ENCODE assay signal across 8 mouse cellular contexts in the genomic region with DNA sequence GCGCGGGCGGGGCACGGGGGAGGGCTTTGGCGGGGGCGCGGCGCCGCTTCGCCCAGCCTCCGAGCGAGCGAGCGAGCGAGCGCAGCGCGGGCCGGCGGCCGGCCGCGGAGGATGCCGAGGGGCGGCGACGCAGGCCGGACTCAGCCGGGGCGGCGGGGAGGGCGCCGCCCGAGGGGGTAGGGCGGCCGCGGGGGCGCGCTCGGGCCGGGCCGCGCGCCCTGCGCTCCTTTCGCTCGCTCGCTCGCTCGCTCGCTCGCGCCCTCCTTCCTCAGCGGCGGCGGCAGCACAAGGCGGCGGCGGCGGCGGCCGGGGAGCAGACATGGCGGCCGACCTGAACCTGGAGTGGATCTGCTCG. TPM values are rescaled to one million over a fixed set of nuclear protein-coding genes. Genes with fewer than 3 reads are reported as not detected.
A peak's percentile ranks its signal among the peaks of the same experiment; 100 is the strongest.
DNase-seq lines count a peak whose midpoint lies in the region; ATAC-seq and TF ChIP-seq lines count a peak whose summit lies in the region.

A gene (plus strand): TSS at position 209 of the 355 bp plus-strand sequence.

- no peak for TF ChIP-seq CTCF in cortical plate, adult 2 months (IDR thresholded peaks at IDR 0.05; ENCODE audit: extremely low read depth, insufficient read depth, low read length)
- TF ChIP-seq CTCF in kidney, adult 2 months (conservative IDR thresholded peaks at IDR 0.05; ENCODE audit: insufficient read depth, insufficient read length, low read depth, low read length) = no peak

- peaks cover 6% of the 10 kb centered on the region; the same call in 1 of the 2 replicates for H3K4me1 ChIP-seq in neural tube, embryonic 11.5 days (ENCODE audit: control insufficient read depth, insufficient read depth, low read length)
- H3K4me1 ChIP-seq in cortical plate, adult 2 months (ENCODE audit: control insufficient read depth, insufficient read depth, low read length) = peaks cover 1% of the 10 kb centered on the region; the same call in 1 of the 2 replicates
- H3K4me1 ChIP-seq in kidney, adult 2 months (ENCODE audit: control insufficient read depth, insufficient read depth, low read length) = no peaks in the 10 kb centered on the region
- H3K4me1 ChIP-seq in limb, embryonic 14.5 days (ENCODE audit: control insufficient read depth, insufficient read depth, low read length) = peaks cover 10% of the 10 kb centered on the region
- H3K4me1 ChIP-seq in midbrain, embryonic 15.5 days = peaks cover 38% of the 10 kb centered on the region

- no peaks in the 10 kb centered on the region for H3K36me3 ChIP-seq in neural tube, embryonic 11.5 days (ENCODE audit: control insufficient read depth, insufficient read depth, low read length)
- H3K36me3 ChIP-seq in kidney, adult 2 months (ENCODE audit: control insufficient read depth, insufficient read depth, low read length) = no peaks in the 10 kb centered on the region
- H3K36me3 ChIP-seq in limb, embryonic 14.5 days (ENCODE audit: control insufficient read depth, insufficient read depth, low read length) = peaks cover 10% of the 10 kb centered on the region
- 0 out of 2 replicates have a peak, but pooled peaks cover under 1% of the 10 kb centered on the region for H3K36me3 ChIP-seq in midbrain, embryonic 15.5 days (replicated peaks)

- peak within 1 kb of the TSS; percentile 90 for H3K27ac ChIP-seq in neural tube, embryonic 11.5 days (ENCODE audit: low read depth, low read length)
- peak within 1 kb of the TSS; percentile 91 for H3K27ac ChIP-seq in cortical plate, adult 2 months (ENCODE audit: insufficient read depth, low read length)
- peak within 1 kb of the TSS; percentile 45; the same call in 1 of the 2 replicates for H3K27ac ChIP-seq in kidney, adult 2 months (ENCODE audit: insufficient read depth, low read depth, low read length)
- H3K27ac ChIP-seq in limb, embryonic 14.5 days (replicated peaks; ENCODE audit: low read depth, low read length) = peak within 1 kb of the TSS; percentile 91
- peak within 1 kb of the TSS; percentile 97 for H3K27ac ChIP-seq in midbrain, embryonic 15.5 days

- under 1% methylated on average over 22 of the region's 65 CpGs for WGBS in neural tube, embryonic 11.5 days
- WGBS in kidney, adult 2 months = 2% methylated on average over 58 of the region's 65 CpGs
- 0% methylated on average over 14 of the region's 65 CpGs for WGBS in limb, embryonic 14.5 days
- 0% methylated on average over 51 of the region's 65 CpGs for WGBS in midbrain, embryonic 15.5 days

- H3K4me2 ChIP-seq in neural tube, embryonic 11.5 days (ENCODE audit: low read depth) = peak within 1 kb of the TSS; percentile 77
- peak within 1 kb of the TSS; percentile 78 for H3K4me2 ChIP-seq in limb, embryonic 14.5 days (replicated peaks; ENCODE audit: low read depth, low read length, severe bottlenecking)
- H3K4me2 ChIP-seq in midbrain, embryonic 15.5 days = peak within 1 kb of the TSS; percentile 68

- peak; percentile 90 for ATAC-seq in neural tube, embryonic 11.5 days (ENCODE audit: insufficient read depth, low FRiP score, low TSS enrichment)
- peak; percentile 90 for ATAC-seq in limb, embryonic 14.5 days (ENCODE audit: low FRiP score, low read depth)
- ATAC-seq in midbrain, embryonic 15.5 days (replicated peaks) = peak; percentile 92

- peak; percentile 87 for DNase-seq in neural tube, embryonic 11.5 days (ENCODE audit: low spot score)
- no peak for DNase-seq in neural tube, embryonic 10.5 days (ENCODE audit: extremely low spot score, low spot score)
- peak in 1 of 2 experiments; percentile 72 for DNase-seq in heart, adult 18-20 months
- DNase-seq in kidney, adult 2 months = peak; percentile 72
- DNase-seq in limb, embryonic 14.5 days (ENCODE audit: low spot score) = peak; percentile 75
- peak; percentile 47 to 68 for DNase-seq in spleen, postnatal 4 days (ENCODE audit: low spot score in 2 of 2)

- no peaks in the 10 kb centered on the region for H3K9me3 ChIP-seq in neural tube, embryonic 11.5 days (ENCODE audit: control insufficient read depth, low read length)
- no peaks in the 10 kb centered on the region for H3K9me3 ChIP-seq in limb, embryonic 14.5 days (ENCODE audit: control insufficient read depth, low read length)
- no peaks in the 10 kb centered on the region for H3K9me3 ChIP-seq in midbrain, embryonic 15.5 days

- H3K9ac ChIP-seq in neural tube, embryonic 11.5 days (ENCODE audit: low read length) = peak within 1 kb of the TSS; percentile 99
- H3K9ac ChIP-seq in limb, embryonic 14.5 days (ENCODE audit: low read depth, low read length, severe bottlenecking) = peak within 1 kb of the TSS; percentile 96
- H3K9ac ChIP-seq in midbrain, embryonic 15.5 days = peak within 1 kb of the TSS; percentile 100

- H3K4me3 ChIP-seq in neural tube, embryonic 11.5 days (ENCODE audit: low read depth, low read length) = peak within 1 kb of the TSS; percentile 92
- peak within 1 kb of the TSS; percentile 86 for H3K4me3 ChIP-seq in cortical plate, adult 2 months (ENCODE audit: insufficient read depth, low read length)
- H3K4me3 ChIP-seq in kidney, adult 2 months (ENCODE audit: insufficient read depth, low read depth, low read length) = peak within 1 kb of the TSS; percentile 87
- H3K4me3 ChIP-seq in limb, embryonic 14.5 days (replicated peaks; ENCODE audit: low read length) = peak within 1 kb of the TSS; percentile 92
- peak within 1 kb of the TSS; percentile 98 for H3K4me3 ChIP-seq in midbrain, embryonic 15.5 days

- no peak for TF ChIP-seq POLR2A in cortical plate, adult 2 months (IDR thresholded peaks at IDR 0.05; ENCODE audit: extremely low read depth, insufficient read depth, low read length)
- no peak for TF ChIP-seq POLR2A in kidney, adult 2 months (IDR thresholded peaks at IDR 0.05; ENCODE audit: low read depth, low read length)
- no peak for TF ChIP-seq POLR2A in limb, embryonic 14.5 days (IDR thresholded peaks at IDR 0.05; ENCODE audit: borderline replicate concordance, extremely low read depth, insufficient read depth, insufficient read length)

- H3K27me3 ChIP-seq in neural tube, embryonic 11.5 days (ENCODE audit: control insufficient read depth, insufficient read depth, low read length) = no peaks in the 10 kb centered on the region
- H3K27me3 ChIP-seq in kidney, adult 2 months (replicated peaks; ENCODE audit: control insufficient read depth, insufficient read depth, low read length) = no peaks in the 10 kb centered on the region
- no peaks in the 10 kb centered on the region for H3K27me3 ChIP-seq in limb, embryonic 14.5 days (ENCODE audit: control insufficient read depth, insufficient read depth, low read length)
- H3K27me3 ChIP-seq in midbrain, embryonic 15.5 days (replicated peaks) = no peaks in the 10 kb centered on the region

RNA-seq across cellular contexts. Expression of the gene that starts here (rescaled TPM):
- polyA plus RNA-seq in neural tube, embryonic 11.5 days (2014; fragmentation: Nextera tagmentation; extraction: Ambion mirVana) = 49.0 and 52.0 TPM in 2 replicates
- 106 and 113 TPM in 2 replicates for polyA plus RNA-seq in cortical plate, adult 2 months (2012; rRNA removed)
- total RNA-seq in heart, adult 18-20 months (2021) = 10 to 100 TPM; 21.5 to 28.3 TPM
- polyA plus RNA-seq in kidney, adult 2 months (2012; rRNA removed) = 20.1 and 21.4 TPM in 2 replicates
- polyA plus RNA-seq in limb, embryonic 14.5 days (2012; rRNA removed) = 74.0 and 87.2 TPM in 2 replicates
- 50.8 and 59.9 TPM in 2 replicates for polyA plus RNA-seq in limb, embryonic 14.5 days (2014; fragmentation: Nextera tagmentation; extraction: Ambion mirVana)
- 38.2 and 42.1 TPM in 2 replicates for polyA plus RNA-seq in midbrain, embryonic 15.5 days (2015; fragmentation: Nextera tagmentation; extraction: Ambion mirVana)

Comparison
In these comparisons a context has a peak if more than half of its experiments do, and no peak if none do; other contexts are left out.
1. H3K27ac ChIP-seq: peak in every context shown above with its lines; median percentile 97 in midbrain, embryonic 15.5 days; 91 in cortical plate, adult 2 months; 91 in limb, embryonic 14.5 days; 90 in neural tube, embryonic 11.5 days; 45 in kidney, adult 2 months.